15 mouse cellular contexts compared by ENCODE assay signal in genomic region chr2:109983435-109983834, GRCm38 (mm10).
"Had no signal": no experiment of that assay in that cellular context is flagged by ENCODE, and none has a peak within 500 bp of the region (broad histone marks: within the 10 kb centered on the region; RNA-seq: fewer than 3 reads in every experiment).

No protein-coding gene starts in this region.

- H3K9ac ChIP-seq: hindbrain, embryonic 15.5 days; limb, embryonic 13.5 days; liver, embryonic 14.5 days; lung, embryonic 14.5 days; midbrain, embryonic 15.5 days; neural tube, embryonic 12.5 days had no signal

- H3K4me2 ChIP-seq: hindbrain, embryonic 15.5 days; limb, embryonic 13.5 days; lung, embryonic 14.5 days; midbrain, embryonic 11.5 days; midbrain, embryonic 15.5 days; neural tube, embryonic 12.5 days had no signal

- DNase-seq: left cerebral cortex, postnatal 4 days; lung, embryonic 14.5 days; lung, postnatal 10 days; lung, postnatal 4 days; right cerebral cortex, postnatal 4 days; thymus, adult 18-20 months; thymus, postnatal 25 days had no signal

- H3K27ac ChIP-seq: hindbrain, embryonic 10.5 days; hindbrain, embryonic 15.5 days; limb, embryonic 13.5 days; liver, embryonic 14.5 days; midbrain, embryonic 15.5 days; neural tube, embryonic 12.5 days had no signal

- H3K4me1 ChIP-seq: megakaryocyte, embryonic 14.5 days; midbrain, embryonic 15.5 days had no signal

- H3K36me3 ChIP-seq: hindbrain, embryonic 15.5 days; midbrain, embryonic 15.5 days; neural tube, embryonic 12.5 days had no signal

- H3K4me3 ChIP-seq: hindbrain, embryonic 10.5 days; hindbrain, embryonic 15.5 days; limb, embryonic 13.5 days; megakaryocyte, embryonic 14.5 days; midbrain, embryonic 15.5 days; neural tube, embryonic 12.5 days had no signal

- ATAC-seq: midbrain, embryonic 15.5 days had no signal

- H3K9me3 ChIP-seq: hindbrain, embryonic 10.5 days; hindbrain, embryonic 15.5 days; limb, embryonic 13.5 days; megakaryocyte, embryonic 14.5 days; midbrain, embryonic 15.5 days; neural tube, embryonic 12.5 days had no signal

- H3K27me3 ChIP-seq: hindbrain, embryonic 15.5 days; limb, embryonic 13.5 days; megakaryocyte, embryonic 14.5 days; midbrain, embryonic 15.5 days; neural tube, embryonic 12.5 days had no signal
